Mouse (Mus musculus): ENCODE results near the gene Aak1.

The Aak1 gene

DNA sequence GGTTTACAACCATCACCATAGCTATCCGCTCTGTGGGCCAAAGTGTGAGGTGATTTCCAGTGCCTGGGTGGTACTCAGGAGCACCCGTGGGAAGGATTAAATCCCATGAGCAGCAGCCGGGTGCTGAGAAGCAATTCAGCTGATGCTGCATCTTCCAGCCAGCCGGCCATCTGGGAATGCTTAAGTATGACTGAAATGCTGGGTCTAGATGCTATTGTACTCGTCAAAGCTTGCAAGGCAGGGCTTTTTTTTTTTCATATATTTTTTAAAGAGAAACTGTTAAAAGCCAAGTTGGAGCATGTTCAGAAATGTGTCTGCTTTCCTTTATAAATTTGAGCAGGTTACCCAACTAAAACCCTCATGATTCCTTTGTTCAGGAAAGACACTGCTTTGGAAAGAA lies 85.2 kb downstream of the Aak1 start:
- no peak overlapping the region for H3K4me3 ChIP-seq (replicated peaks; ENCODE audit: low read length)
- no peaks in the 10 kb centered on the region for H3K4me1 ChIP-seq (replicated peaks; ENCODE audit: low read depth, low read length)
- H3K36me3 ChIP-seq (ENCODE audit: insufficient read depth, low read length): peaks cover 30% of the 10 kb centered on the region
- H3K27me3 ChIP-seq (ENCODE audit: insufficient read depth, low read length): no peaks in the 10 kb centered on the region
- no peak for TF ChIP-seq CTCF (conservative IDR thresholded peaks at IDR 0.05; ENCODE audit: low read length)
- no peak for TF ChIP-seq NANOG (IDR thresholded peaks at IDR 0.05; ENCODE audit: borderline replicate concordance, low read length)
- no peak for TF ChIP-seq POU5F1 (IDR thresholded peaks at IDR 0.05; ENCODE audit: borderline replicate concordance, low read length)
- no peaks in the 10 kb centered on the region for H3K9me3 ChIP-seq (ENCODE audit: low read length)

DNA sequence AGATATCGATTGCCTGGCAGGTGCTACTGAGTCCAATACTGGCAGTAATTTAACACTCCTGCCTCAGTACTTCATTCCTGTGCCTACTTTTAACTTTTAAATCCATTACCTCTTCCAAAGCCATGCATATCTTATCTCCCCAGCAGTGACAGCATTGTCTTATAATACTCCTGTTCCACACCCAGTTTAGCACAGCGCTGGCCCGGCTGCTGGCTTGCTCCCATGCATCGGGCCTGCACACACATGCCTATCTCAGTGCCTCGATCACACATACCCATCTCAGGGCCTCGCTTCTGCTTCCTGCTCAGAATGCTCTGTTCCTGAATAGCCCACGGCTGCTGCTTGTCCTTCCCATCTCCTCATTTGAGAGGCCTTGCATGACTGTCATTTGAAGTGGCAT lies 90.5 kb downstream of the Aak1 start:
- Histone ChIP-seq H3K4me1 (replicated peaks; ENCODE audit: low read depth, low read length) (0 out of 2 replicates have a peak, but pooled peaks cover 8% of the 10 kb centered on the region), H3K9me3 (ENCODE audit: low read length) (no peaks in the 10 kb centered on the region), H3K27me3 (ENCODE audit: insufficient read depth, low read length) (no peaks in the 10 kb centered on the region), H3K36me3 (ENCODE audit: insufficient read depth, low read length) (peaks cover 43% of the 10 kb centered on the region), H3K4me3 (replicated peaks; ENCODE audit: low read length) (no peak overlapping the region)
- TF ChIP-seq NANOG (IDR thresholded peaks at IDR 0.05; ENCODE audit: borderline replicate concordance, low read length) (no peak), POU5F1 (IDR thresholded peaks at IDR 0.05; ENCODE audit: borderline replicate concordance, low read length) (no peak), CTCF (conservative IDR thresholded peaks at IDR 0.05; ENCODE audit: low read length) (no peak)

DNA sequence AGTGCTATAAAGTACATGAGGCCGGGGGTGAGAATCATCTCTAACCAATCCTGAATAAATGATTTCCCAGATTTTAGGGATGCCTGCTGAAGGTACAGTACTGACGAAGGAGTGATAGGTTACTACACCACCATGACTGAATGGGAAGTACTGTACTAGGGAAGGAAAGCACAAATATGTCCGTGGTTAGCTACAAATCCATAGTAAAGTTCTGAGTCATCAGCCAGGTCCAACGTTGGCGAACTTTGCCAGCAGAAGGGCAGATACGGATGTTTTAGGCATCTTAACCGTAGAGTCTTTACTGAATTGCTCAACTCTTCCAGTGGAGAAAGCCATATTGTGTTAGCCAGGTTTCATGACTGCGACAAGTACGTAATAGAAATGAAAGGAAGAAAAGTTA lies 91.6 kb downstream of the Aak1 start:
- Histone ChIP-seq H3K4me3 (replicated peaks; ENCODE audit: low read length) (no peak overlapping the region), H3K36me3 (ENCODE audit: insufficient read depth, low read length) (peaks cover 42% of the 10 kb centered on the region), H3K4me1 (replicated peaks; ENCODE audit: low read depth, low read length) (0 out of 2 replicates have a peak, but pooled peaks cover 8% of the 10 kb centered on the region), H3K27me3 (ENCODE audit: insufficient read depth, low read length) (no peaks in the 10 kb centered on the region), H3K9me3 (ENCODE audit: low read length) (no peaks in the 10 kb centered on the region)
- TF ChIP-seq POU5F1 (IDR thresholded peaks at IDR 0.05; ENCODE audit: borderline replicate concordance, low read length) (no peak), NANOG (IDR thresholded peaks at IDR 0.05; ENCODE audit: borderline replicate concordance, low read length) (no peak), CTCF (conservative IDR thresholded peaks at IDR 0.05; ENCODE audit: low read length) (no peak)

DNA sequence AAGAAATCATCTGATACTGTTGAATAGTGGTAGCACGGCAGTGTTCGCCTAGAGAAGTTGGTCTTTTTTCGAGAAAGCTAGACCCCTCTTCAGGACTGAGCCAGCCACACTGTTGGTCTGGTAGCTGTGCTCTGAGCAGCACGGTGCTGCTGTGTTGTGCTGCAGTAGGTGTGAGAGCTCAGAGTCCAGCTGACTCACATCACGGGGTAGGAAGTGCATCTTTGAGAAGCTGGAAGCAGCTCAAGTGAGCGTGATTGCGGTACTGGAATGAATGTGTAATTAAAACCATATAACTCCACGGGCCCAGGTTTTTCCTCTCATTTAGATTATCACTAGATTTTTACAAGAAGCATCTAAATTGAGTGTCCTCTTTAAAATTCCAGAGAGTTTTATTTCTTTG lies 97.8 kb downstream of the Aak1 start:
- Histone ChIP-seq H3K4me1 (replicated peaks; ENCODE audit: low read depth, low read length) (peaks cover 54% of the 10 kb centered on the region), H3K36me3 (ENCODE audit: insufficient read depth, low read length) (peaks cover 33% of the 10 kb centered on the region; the same call in 1 of the 2 replicates), H3K4me3 (replicated peaks; ENCODE audit: low read length) (no peak overlapping the region), H3K27me3 (ENCODE audit: insufficient read depth, low read length) (no peaks in the 10 kb centered on the region), H3K9me3 (ENCODE audit: low read length) (no peaks in the 10 kb centered on the region)
- no peak for TF ChIP-seq CTCF (conservative IDR thresholded peaks at IDR 0.05; ENCODE audit: low read length)
- TF ChIP-seq POU5F1 (IDR thresholded peaks at IDR 0.05; ENCODE audit: borderline replicate concordance, low read length): no peak

DNA sequence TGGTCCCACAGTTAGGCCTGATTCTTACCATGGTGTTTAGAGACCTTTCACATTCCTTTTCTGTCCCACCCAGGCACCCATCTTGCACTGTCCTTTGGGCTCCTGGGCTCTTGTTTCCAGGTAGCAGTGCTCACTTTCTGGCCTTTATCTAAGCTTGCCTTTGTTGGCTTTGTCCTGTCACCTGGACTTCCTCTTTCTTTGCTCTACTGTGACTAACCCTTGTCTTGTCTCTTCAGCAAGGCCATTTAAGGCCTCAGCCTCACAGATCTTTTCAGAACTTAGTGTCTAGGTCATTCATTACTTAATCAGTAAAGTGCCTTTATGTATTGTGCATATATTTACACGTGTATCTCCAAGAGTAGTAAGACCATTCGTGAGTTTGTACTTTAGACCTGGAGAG lies 99.4 kb downstream of the Aak1 start:
- Histone ChIP-seq H3K9me3 (ENCODE audit: low read length) (no peaks in the 10 kb centered on the region), H3K27me3 (ENCODE audit: insufficient read depth, low read length) (no peaks in the 10 kb centered on the region), H3K4me1 (replicated peaks; ENCODE audit: low read depth, low read length) (peaks cover 57% of the 10 kb centered on the region), H3K4me3 (replicated peaks; ENCODE audit: low read length) (no peak overlapping the region), H3K36me3 (ENCODE audit: insufficient read depth, low read length) (peaks cover 35% of the 10 kb centered on the region; the same call in 1 of the 2 replicates)
- TF ChIP-seq NANOG (IDR thresholded peaks at IDR 0.05; ENCODE audit: borderline replicate concordance, low read length) (no peak), CTCF (conservative IDR thresholded peaks at IDR 0.05; ENCODE audit: low read length) (no peak), POU5F1 (IDR thresholded peaks at IDR 0.05; ENCODE audit: borderline replicate concordance, low read length) (no peak)

DNA sequence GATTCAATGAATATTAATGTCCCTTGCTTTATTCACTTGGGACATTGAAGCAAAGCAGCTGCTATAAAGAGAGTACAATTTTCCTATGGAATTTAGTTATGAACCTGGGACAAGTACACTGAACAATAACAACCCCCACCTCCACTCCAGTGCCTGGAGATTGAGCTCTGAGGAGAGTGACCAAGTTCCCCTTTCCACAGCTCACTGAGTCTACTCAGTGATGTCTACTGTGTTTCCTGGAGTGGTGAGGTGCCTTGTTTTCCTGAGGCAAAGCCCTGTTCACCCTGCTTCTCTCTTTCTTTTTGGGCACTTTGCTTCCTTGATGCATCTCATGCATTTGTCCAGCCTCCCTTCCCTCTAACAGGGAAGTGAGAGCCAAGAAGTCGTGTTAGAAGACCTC lies 100.8 kb downstream of the Aak1 start:
- peaks cover 65% of the 10 kb centered on the region for H3K4me1 ChIP-seq (replicated peaks; ENCODE audit: low read depth, low read length)
- H3K4me3 ChIP-seq (replicated peaks; ENCODE audit: low read length): no peak overlapping the region
- H3K36me3 ChIP-seq (ENCODE audit: insufficient read depth, low read length): peaks cover 31% of the 10 kb centered on the region; the same call in 1 of the 2 replicates
- H3K27me3 ChIP-seq (ENCODE audit: insufficient read depth, low read length): no peaks in the 10 kb centered on the region
- TF ChIP-seq POU5F1 (IDR thresholded peaks at IDR 0.05; ENCODE audit: borderline replicate concordance, low read length): no peak
- no peak for TF ChIP-seq CTCF (conservative IDR thresholded peaks at IDR 0.05; ENCODE audit: low read length)
- TF ChIP-seq NANOG (IDR thresholded peaks at IDR 0.05; ENCODE audit: borderline replicate concordance, low read length): no peak
- H3K9me3 ChIP-seq (ENCODE audit: low read length): no peaks in the 10 kb centered on the region

DNA sequence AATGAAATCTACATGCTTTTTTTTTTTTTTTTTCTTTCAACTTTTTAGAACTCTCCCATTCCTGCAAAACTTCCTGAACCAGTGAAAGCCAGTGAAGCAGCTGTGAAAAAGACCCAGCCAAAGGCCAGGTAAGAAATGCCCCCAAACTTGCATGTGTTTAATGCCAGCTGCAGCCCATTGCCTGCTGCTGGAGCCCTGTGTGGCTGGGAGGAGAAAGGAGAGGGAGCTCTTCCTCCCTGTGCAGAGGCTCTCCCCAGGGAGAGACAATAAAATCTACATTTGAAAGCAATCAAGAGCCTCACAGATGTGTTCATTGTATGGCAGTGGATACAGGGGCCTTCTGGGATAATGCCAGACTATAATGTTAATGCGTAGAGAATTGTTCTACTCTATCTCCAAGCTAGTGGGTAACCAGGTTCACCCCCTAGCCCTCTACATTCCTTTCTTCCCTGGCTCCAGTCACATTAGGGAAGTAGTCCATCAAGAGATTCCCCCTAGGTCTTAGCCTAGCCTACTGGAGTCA lies 101.5 kb downstream of the Aak1 start:
- peaks cover 29% of the 10 kb centered on the region for H3K36me3 ChIP-seq (ENCODE audit: insufficient read depth, low read length)
- no peaks in the 10 kb centered on the region for H3K9me3 ChIP-seq (ENCODE audit: low read length)
- no peak for TF ChIP-seq CTCF (conservative IDR thresholded peaks at IDR 0.05; ENCODE audit: low read length)
- peak; percentile 97 for TF ChIP-seq NANOG (IDR thresholded peaks at IDR 0.05; ENCODE audit: borderline replicate concordance, low read length)
- TF ChIP-seq POU5F1 (IDR thresholded peaks at IDR 0.05; ENCODE audit: borderline replicate concordance, low read length): peak; percentile 62
- H3K4me1 ChIP-seq (replicated peaks; ENCODE audit: low read depth, low read length): peaks cover 69% of the 10 kb centered on the region
- 0 out of 2 replicates have a peak overlapping the region, but pooled peaks have one; percentile 6 for H3K4me3 ChIP-seq (replicated peaks; ENCODE audit: low read length)
- H3K27me3 ChIP-seq (ENCODE audit: insufficient read depth, low read length): no peaks in the 10 kb centered on the region

DNA sequence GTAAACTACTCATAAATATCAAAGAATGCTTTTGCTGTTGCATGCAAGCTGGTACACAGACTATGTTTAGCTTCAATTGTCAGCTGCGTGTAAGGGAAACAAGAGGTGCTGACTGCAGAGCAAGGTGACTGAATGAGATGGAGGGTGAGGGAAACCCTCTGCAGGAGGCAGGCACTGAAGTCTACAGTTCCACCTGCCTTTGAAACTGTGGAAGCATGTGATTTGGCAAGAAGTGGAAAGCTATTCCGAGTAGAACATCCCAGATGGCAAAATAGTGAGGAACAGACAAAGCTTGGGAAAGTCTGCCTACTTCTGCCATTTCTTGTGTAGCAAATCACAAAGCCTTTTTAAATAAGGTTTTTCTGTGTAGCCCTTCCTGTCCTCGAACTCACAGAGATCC lies 106.4 kb downstream of the Aak1 start:
- Histone ChIP-seq H3K36me3 (ENCODE audit: insufficient read depth, low read length) (peaks cover 45% of the 10 kb centered on the region), H3K4me1 (replicated peaks; ENCODE audit: low read depth, low read length) (peaks cover 56% of the 10 kb centered on the region), H3K27me3 (ENCODE audit: insufficient read depth, low read length) (no peaks in the 10 kb centered on the region), H3K4me3 (replicated peaks; ENCODE audit: low read length) (no peak overlapping the region), H3K9me3 (ENCODE audit: low read length) (no peaks in the 10 kb centered on the region)
- TF ChIP-seq CTCF (conservative IDR thresholded peaks at IDR 0.05; ENCODE audit: low read length) (no peak), POU5F1 (IDR thresholded peaks at IDR 0.05; ENCODE audit: borderline replicate concordance, low read length) (no peak), NANOG (IDR thresholded peaks at IDR 0.05; ENCODE audit: borderline replicate concordance, low read length) (no peak)

DNA sequence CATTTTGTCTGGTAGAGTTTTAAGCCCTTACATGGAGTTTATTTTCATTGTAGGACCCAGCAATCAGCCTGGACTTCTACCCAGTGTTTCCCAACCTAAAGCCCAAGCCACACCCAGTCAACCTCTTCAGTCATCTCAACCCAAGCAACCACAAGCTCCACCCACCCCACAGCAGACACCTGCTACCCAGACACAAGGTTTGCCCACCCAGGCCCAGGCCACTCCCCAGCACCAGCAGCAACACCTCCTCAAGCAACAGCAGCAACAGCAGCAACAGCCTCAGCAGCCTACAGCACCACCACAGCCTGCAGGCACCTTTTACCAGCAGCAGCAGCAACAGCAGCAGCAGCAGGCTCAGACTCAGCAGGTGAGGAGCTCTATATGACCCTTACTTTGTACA lies 106.9 kb downstream of the Aak1 start:
- TF ChIP-seq NANOG (IDR thresholded peaks at IDR 0.05; ENCODE audit: borderline replicate concordance, low read length) (no peak), POU5F1 (IDR thresholded peaks at IDR 0.05; ENCODE audit: borderline replicate concordance, low read length) (no peak), CTCF (conservative IDR thresholded peaks at IDR 0.05; ENCODE audit: low read length) (no peak)
- Histone ChIP-seq H3K4me3 (replicated peaks; ENCODE audit: low read length) (no peak overlapping the region), H3K36me3 (ENCODE audit: insufficient read depth, low read length) (peaks cover 50% of the 10 kb centered on the region), H3K9me3 (ENCODE audit: low read length) (no peaks in the 10 kb centered on the region), H3K4me1 (replicated peaks; ENCODE audit: low read depth, low read length) (peaks cover 53% of the 10 kb centered on the region), H3K27me3 (ENCODE audit: insufficient read depth, low read length) (no peaks in the 10 kb centered on the region)

Data from E14TG2a.4 (cell line).